Mouse (Mus musculus) neural tube, embryonic 13.5 days (tissue): Measurements from ENCODE around the gene Acacb. TPM values are rescaled to one million over a fixed set of nuclear protein-coding genes. Genes with fewer than 3 reads are reported as not detected.
A peak's percentile ranks its signal among the peaks of the same experiment; 100 is the strongest.

Source experiments
- ATAC-seq: fragments of 200-750 bp; cut with Nextera tagmentation; 2 replicates; pipeline ENCODE4 v1.8.0; 2017; ENCODE audit warnings: low read depth, mild to moderate bottlenecking, moderate TSS enrichment, moderate library complexity
- H3K27ac ChIP-seq: fragments of 300-500 bp; sonication (generic); replicated peaks from 2 replicates; pipeline ENCODE4 v1.5.1; 2015; ENCODE audit warnings: moderate library complexity, mild to moderate bottlenecking, inconsistent platforms
- H3K27me3 ChIP-seq: fragments of 300-500 bp; sonication (generic); 2 replicates; pipeline ENCODE4 v1.6.1; 2015; ENCODE audit warnings: mild to moderate bottlenecking, inconsistent platforms
- H3K36me3 ChIP-seq: fragments of 300-500 bp; sonication (generic); 2 replicates; pipeline ENCODE4 v1.6.1; 2015; ENCODE audit warnings: mild to moderate bottlenecking, inconsistent platforms
- H3K4me1 ChIP-seq: fragments of 300-500 bp; sonication (generic); replicated peaks from 2 replicates; pipeline ENCODE4 v1.6.1; 2015; ENCODE audit warnings: inconsistent platforms
- H3K4me2 ChIP-seq: fragments of 300-500 bp; sonication (generic); 2 replicates; pipeline ENCODE4 v1.6.1; 2015; ENCODE audit warnings: inconsistent platforms, mild to moderate bottlenecking, moderate library complexity
- H3K4me3 ChIP-seq: fragments of 300-500 bp; sonication (generic); 2 replicates; pipeline ENCODE4 v1.5.1; 2015; ENCODE audit warnings: mild to moderate bottlenecking, inconsistent platforms
- H3K9ac ChIP-seq: fragments of 300-500 bp; sonication (generic); 2 replicates; pipeline ENCODE4 v1.6.1; 2015; ENCODE audit warnings: moderate library complexity, mild to moderate bottlenecking, inconsistent platforms
- H3K9me3 ChIP-seq: fragments of 300-500 bp; sonication (generic); 2 replicates; pipeline ENCODE4 v1.6.1; 2016; ENCODE audit warnings: inconsistent platforms
- WGBS: fragments of 180-500 bp; shearing (Covaris S2); methylation state at CpG from one replicate; pipeline ENCODE4 v1.1.7; 2015; 5-methylcytosine and 5-hydroxymethylcytosine counted together
- polyA plus RNA-seq: library from polyadenylated mRNA; unstranded; fragments of >200 nt; fragmentation: Nextera tagmentation; extraction: Ambion mirVana; gene quantifications from 2 replicates; pipeline ENCODE4 v1.2.1, GENCODE M21; 2015

Acacb gene
- polyA plus RNA-seq, 1 experiment from 2014 or later: 3.1 TPM

- Histone ChIP-seq H3K9me3 (no peaks in the 10 kb centered on the region), H3K27me3 (no peaks in the 10 kb centered on the region), H3K4me2 (no peak overlapping the region), H3K27ac (no peak overlapping the region), H3K9ac (no peak overlapping the region), H3K4me3 (no peak overlapping the region), H3K36me3 (no peaks in the 10 kb centered on the region), H3K4me1 (no peaks in the 10 kb centered on the region)
- no peak for ATAC-seq
- 63% methylated on average over 2 of the region's 2 CpGs for WGBS
Observed at GRCm38 (mm10) chr5:114187108-114187507, 40.8 kb downstream of the Acacb start.

DNA sequence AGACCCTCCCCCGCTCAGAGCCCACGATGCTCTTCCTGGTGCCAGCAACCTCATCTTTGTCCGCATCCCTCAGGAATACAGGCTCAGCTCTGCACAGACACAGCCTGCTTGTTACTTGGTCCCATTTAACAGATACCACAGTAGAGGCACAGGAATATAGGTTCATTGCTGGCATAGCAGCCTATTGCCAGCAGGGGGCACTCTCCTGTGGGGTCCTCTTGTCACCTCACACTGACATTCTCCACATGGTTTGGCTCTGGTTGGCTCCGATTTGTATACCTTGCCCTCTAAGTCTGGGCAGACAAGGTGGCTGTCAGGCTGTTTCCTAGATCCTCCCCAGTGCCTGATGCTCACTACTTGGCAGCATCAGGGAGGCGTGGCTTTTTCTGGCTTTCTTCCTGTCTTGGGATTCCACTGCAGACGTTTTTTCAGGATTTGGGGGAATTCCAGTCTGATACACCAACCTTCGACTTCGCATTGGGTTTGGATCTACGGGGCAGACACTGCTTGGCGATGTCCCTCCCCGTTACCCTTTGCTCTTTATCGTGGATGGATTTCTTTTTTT lies 42.6 kb downstream of the Acacb start:
- H3K27ac ChIP-seq: no peak overlapping the region
- H3K4me1 ChIP-seq: no peaks in the 10 kb centered on the region
- no peak for ATAC-seq
- H3K9me3 ChIP-seq: no peaks in the 10 kb centered on the region
- no peaks in the 10 kb centered on the region for H3K27me3 ChIP-seq
- H3K4me2 ChIP-seq: no peak overlapping the region
- WGBS: 80% methylated on average over 12 of the region's 12 CpGs
- no peaks in the 10 kb centered on the region for H3K36me3 ChIP-seq
- no peak overlapping the region for H3K9ac ChIP-seq
- H3K4me3 ChIP-seq: no peak overlapping the region

DNA sequence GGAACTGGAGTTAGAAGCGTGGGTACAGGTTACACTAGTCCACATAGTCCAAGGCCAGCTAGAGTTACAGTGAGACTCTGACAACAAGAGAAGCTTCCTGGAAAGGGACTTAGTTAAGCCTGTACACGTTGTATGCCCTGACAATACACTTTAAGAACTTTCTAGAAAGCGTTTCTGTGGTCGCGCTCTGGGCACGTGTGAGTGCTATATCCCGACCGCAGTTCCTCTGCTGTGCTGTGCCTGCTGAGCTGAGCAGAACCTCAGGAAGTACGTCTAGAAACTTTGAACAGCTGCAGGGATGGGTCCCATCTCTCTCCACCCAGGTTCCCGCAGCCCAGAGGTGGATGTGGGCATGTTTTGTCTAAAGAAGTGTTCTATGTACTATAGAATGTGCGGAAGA lies 47.8 kb downstream of the Acacb start:
- Histone ChIP-seq H3K4me1 (no peaks in the 10 kb centered on the region), H3K9me3 (no peaks in the 10 kb centered on the region), H3K4me2 (no peak overlapping the region), H3K4me3 (no peak overlapping the region), H3K27ac (no peak overlapping the region), H3K9ac (no peak overlapping the region), H3K27me3 (no peaks in the 10 kb centered on the region), H3K36me3 (no peaks in the 10 kb centered on the region)
- 82% methylated on average over 11 of the region's 11 CpGs for WGBS
- ATAC-seq: no peak

DNA sequence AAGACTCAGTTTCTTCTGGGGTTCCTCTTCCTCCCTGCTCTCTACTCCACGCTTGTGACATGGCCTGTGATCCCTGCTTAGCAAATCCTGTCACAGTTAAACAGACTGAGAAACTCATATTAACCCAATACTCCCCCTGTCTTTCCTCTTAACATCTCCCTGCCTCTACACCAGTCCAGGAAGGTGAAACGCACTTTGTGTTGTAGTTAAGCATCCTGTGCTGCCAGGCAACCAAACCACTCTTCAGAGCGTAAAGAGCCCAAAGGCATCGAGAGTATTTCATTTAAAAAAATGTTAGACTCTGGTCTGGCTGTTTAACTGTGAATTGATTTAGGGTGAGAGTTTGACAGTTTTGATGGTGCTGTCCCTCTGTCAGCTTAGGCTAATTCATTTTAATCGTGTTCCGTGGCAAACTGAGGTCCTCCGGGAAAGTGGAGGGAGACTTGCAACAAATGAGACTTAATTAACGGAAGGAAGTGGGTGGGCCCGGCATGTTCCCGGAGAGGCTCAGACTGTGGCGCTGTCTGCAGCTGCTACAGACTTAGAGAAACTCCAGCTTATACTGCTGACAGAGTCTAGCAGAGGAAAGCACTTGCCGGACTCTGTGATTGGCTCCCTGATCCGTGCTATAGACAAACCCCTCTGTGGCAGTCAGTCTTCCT lies 52.9 kb downstream of the Acacb start:
- no peaks in the 10 kb centered on the region for H3K27me3 ChIP-seq
- no peak overlapping the region for H3K4me2 ChIP-seq
- H3K4me3 ChIP-seq: no peak overlapping the region
- no peak overlapping the region for H3K27ac ChIP-seq
- no peaks in the 10 kb centered on the region for H3K9me3 ChIP-seq
- WGBS: 31% methylated on average over 13 of the region's 13 CpGs
- H3K9ac ChIP-seq: no peak overlapping the region
- H3K36me3 ChIP-seq: no peaks in the 10 kb centered on the region
- ATAC-seq: no peak
- no peaks in the 10 kb centered on the region for H3K4me1 ChIP-seq

DNA sequence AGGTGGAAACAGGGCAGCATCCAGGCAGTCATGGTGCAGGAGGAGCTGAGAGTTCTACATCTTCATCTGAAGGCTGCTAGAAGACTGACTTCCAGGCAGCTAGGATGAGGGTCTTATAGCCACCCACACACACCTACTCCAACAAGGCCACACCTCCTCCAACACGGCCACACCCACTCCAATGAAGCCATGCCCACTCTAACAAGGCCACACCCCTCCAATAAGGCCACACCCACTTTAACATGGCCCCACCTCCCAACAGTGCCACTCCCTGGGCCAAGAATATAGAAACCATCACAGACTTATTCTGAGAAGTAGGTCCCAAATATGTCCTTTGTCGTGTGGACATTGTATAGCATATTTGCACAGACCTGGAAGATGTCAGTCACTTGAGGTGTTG lies 59.8 kb downstream of the Acacb start:
- Histone ChIP-seq H3K9ac (no peak overlapping the region), H3K27ac (no peak overlapping the region), H3K4me3 (no peak overlapping the region), H3K36me3 (no peaks in the 10 kb centered on the region), H3K9me3 (no peaks in the 10 kb centered on the region), H3K4me1 (no peaks in the 10 kb centered on the region), H3K27me3 (no peaks in the 10 kb centered on the region), H3K4me2 (no peak overlapping the region)
- 91% methylated on average over 2 of the region's 2 CpGs for WGBS
- ATAC-seq: no peak

DNA sequence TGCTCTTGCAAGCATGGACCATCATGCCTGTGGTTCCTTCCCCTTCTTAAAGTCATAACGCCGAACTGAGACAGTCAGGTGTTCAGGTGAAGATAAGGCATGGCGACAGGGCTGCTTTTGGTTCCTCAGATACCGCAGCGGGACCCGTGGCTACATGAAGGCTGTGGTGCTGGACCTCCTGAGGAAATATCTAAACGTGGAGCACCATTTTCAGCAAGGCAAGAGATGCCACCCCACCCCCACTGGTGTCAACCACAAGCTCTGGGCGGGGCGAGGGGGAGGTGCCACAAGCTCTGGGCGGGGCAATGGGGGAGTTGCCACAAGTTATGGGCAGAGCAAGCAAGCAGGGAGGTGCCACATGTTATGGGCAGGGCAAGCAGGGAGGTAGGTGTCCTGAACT lies 66.8 kb downstream of the Acacb start:
- ATAC-seq: no peak
- no peak overlapping the region for H3K9ac ChIP-seq
- no peak overlapping the region for H3K27ac ChIP-seq
- H3K4me2 ChIP-seq: no peak overlapping the region
- H3K9me3 ChIP-seq: no peaks in the 10 kb centered on the region
- 80% methylated on average over 10 of the region's 10 CpGs for WGBS
- no peaks in the 10 kb centered on the region for H3K27me3 ChIP-seq
- no peaks in the 10 kb centered on the region for H3K4me1 ChIP-seq
- H3K4me3 ChIP-seq: no peak overlapping the region
- no peaks in the 10 kb centered on the region for H3K36me3 ChIP-seq

- Histone ChIP-seq H3K9me3 (no peaks in the 10 kb centered on the region), H3K27me3 (no peaks in the 10 kb centered on the region), H3K36me3 (no peaks in the 10 kb centered on the region), H3K4me3 (no peak overlapping the region), H3K4me1 (no peaks in the 10 kb centered on the region), H3K27ac (no peak overlapping the region), H3K4me2 (no peak overlapping the region), H3K9ac (no peak overlapping the region)
- WGBS: 84% methylated on average over 14 of the region's 14 CpGs
- ATAC-seq: no peak
Observed at GRCm38 (mm10) chr5:114218771-114219170, 72.4 kb downstream of the Acacb start.

- Histone ChIP-seq H3K27me3 (no peaks in the 10 kb centered on the region), H3K4me2 (no peak overlapping the region), H3K27ac (no peak overlapping the region), H3K4me3 (no peak overlapping the region), H3K9me3 (peaks cover 18% of the 10 kb centered on the region), H3K9ac (no peak overlapping the region), H3K36me3 (no peaks in the 10 kb centered on the region), H3K4me1 (no peaks in the 10 kb centered on the region)
- ATAC-seq: no peak
- WGBS: 94% methylated on average over 7 of the region's 7 CpGs
Observed at GRCm38 (mm10) chr5:114226051-114226450, 79.7 kb downstream of the Acacb start.

DNA sequence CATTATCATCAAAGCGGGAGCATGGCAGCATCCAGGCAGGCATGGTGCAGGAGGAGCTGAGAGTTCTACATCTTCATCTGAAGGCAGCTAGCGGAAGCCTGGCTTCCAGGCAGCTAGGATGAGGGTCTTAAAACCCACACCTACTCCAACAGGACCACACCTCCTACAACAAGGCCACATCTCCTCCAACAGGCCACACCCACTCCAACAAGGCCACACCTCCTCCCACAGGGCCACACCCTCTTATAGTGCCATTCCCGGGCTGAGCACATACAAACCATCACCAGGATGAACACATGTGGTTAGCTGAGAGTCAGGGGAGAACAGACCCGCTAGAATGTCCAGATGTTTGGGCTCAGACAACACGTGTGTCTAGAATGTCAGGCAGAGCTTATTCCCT lies 82.6 kb downstream of the Acacb start:
- Histone ChIP-seq H3K36me3 (no peaks in the 10 kb centered on the region), H3K4me1 (no peaks in the 10 kb centered on the region), H3K27me3 (no peaks in the 10 kb centered on the region), H3K27ac (no peak overlapping the region), H3K4me3 (no peak overlapping the region), H3K4me2 (no peak overlapping the region), H3K9me3 (peaks cover 18% of the 10 kb centered on the region), H3K9ac (no peak overlapping the region)
- no peak for ATAC-seq
- WGBS: 75% methylated on average over 5 of the region's 5 CpGs

DNA sequence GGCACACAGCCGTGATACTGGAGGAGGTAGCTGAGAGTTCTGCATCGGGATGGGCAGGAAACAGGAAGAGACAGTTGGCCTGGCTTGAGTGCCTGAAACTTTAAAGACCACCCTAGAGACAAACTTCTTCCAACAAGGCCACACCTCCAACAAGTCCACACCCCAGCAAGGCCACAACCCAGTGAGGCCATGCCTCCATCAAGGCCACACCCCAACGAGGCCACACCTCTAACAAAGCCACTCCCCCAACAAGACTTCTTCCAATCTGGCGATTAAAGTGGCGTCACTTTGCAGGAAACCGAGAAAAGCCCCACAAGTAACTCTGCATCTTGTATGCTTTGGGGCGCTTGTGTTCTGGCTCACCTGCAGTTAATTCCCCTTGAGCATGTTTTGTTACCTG lies 92.6 kb downstream of the Acacb start:
- H3K27ac ChIP-seq: no peak overlapping the region
- ATAC-seq: no peak
- no peak overlapping the region for H3K9ac ChIP-seq
- H3K4me2 ChIP-seq: no peak overlapping the region
- WGBS: 31% methylated on average over 7 of the region's 7 CpGs
- no peaks in the 10 kb centered on the region for H3K36me3 ChIP-seq
- H3K4me1 ChIP-seq: no peaks in the 10 kb centered on the region
- no peaks in the 10 kb centered on the region for H3K9me3 ChIP-seq
- no peaks in the 10 kb centered on the region for H3K27me3 ChIP-seq
- H3K4me3 ChIP-seq: no peak overlapping the region

- no peak for ATAC-seq
- no peak overlapping the region for H3K9ac ChIP-seq
- H3K36me3 ChIP-seq: no peaks in the 10 kb centered on the region
- H3K4me1 ChIP-seq: no peaks in the 10 kb centered on the region
- H3K4me2 ChIP-seq: no peak overlapping the region
- no peak overlapping the region for H3K4me3 ChIP-seq
- 56% methylated on average over 14 of the region's 14 CpGs for WGBS
- H3K9me3 ChIP-seq: no peaks in the 10 kb centered on the region
- H3K27me3 ChIP-seq: no peaks in the 10 kb centered on the region
- H3K27ac ChIP-seq: no peak overlapping the region
Observed at GRCm38 (mm10) chr5:114239737-114240136, 93.4 kb downstream of the Acacb start.

DNA sequence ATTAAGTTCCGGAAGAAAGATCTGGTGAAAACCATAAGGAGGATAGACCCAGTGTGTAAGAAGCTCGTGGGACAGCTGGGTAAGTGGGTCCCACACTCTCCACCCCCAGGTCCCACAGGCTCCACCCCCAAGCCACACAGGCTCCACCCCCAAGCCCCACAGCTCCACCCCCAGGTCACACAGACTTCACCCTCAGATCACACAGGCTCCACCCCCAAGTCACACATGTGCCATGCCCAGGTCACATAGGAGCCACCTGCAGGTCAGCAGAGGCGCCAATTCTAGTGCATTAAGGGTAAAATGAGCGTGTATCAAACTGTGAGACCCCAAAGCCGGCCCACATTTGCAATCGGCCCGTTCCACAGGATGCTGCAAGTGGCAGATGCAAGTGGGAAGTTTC lies 100.1 kb downstream of the Acacb start:
- no peak overlapping the region for H3K9ac ChIP-seq
- no peak overlapping the region for H3K4me2 ChIP-seq
- peaks cover 8% of the 10 kb centered on the region for H3K4me1 ChIP-seq
- H3K4me3 ChIP-seq: no peak overlapping the region
- 82% methylated on average over 7 of the region's 7 CpGs for WGBS
- no peaks in the 10 kb centered on the region for H3K36me3 ChIP-seq
- H3K9me3 ChIP-seq: no peaks in the 10 kb centered on the region
- no peak for ATAC-seq
- peaks cover 20% of the 10 kb centered on the region; the same call in 1 of the 2 replicates for H3K27me3 ChIP-seq
- no peak overlapping the region for H3K27ac ChIP-seq

DNA sequence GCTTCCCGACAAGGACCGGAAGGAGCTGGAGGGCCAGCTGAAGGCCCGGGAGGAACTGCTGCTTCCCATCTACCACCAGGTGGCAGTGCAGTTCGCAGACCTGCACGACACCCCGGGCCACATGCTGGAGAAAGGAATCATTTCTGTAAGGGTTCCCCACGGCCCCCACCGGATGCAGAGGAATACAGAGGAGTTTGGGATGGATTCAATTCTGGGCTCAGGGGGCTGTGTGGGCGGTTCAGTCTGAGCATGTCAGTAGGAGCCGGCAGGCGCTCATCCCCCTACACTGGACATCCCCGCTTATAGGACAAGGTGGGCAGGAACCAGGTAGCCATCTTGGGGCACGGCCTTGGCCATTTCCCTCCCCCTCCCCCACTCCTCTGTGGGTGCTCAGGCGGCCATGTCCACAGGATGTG lies 101.8 kb downstream of the Acacb start:
- no peak overlapping the region for H3K27ac ChIP-seq
- no peak overlapping the region for H3K4me3 ChIP-seq

More for the DNA sequence above, 101.8 kb downstream of the Acacb start:
- Histone ChIP-seq H3K4me2 (peak overlapping the region; percentile 26; the same call in 1 of the 2 replicates), H3K4me1 (peaks cover 8% of the 10 kb centered on the region), H3K9me3 (no peaks in the 10 kb centered on the region), H3K27me3 (peaks cover 31% of the 10 kb centered on the region), H3K36me3 (no peaks in the 10 kb centered on the region), H3K9ac (peak overlapping the region; percentile 58)
- WGBS: 15% methylated on average over 14 of the region's 14 CpGs
- ATAC-seq: peak; percentile 77
